Mouse (Mus musculus): ENCODE measurements at regions not wholly inside any gene's neighbourhood (a gene's known extent, or its start where the extent isn't known, plus 50 kb on each side); places are given as distances from the start of the nearest gene placed in this dataset.
A peak's percentile ranks its signal among the peaks of the same experiment; 100 is the strongest.

GRCm38 (mm10) chr13:110599666-110600065 lies 204.8 kb downstream of the Plk2 start:
- Histone ChIP-seq H3K9me3 (replicated peaks; ENCODE audit: control insufficient read depth, low read length) (no peaks in the 10 kb centered on the region), H3K4me2 (ENCODE audit: low read depth, low read length) (no peak overlapping the region), H3K9ac (ENCODE audit: low read depth, low read length) (no peak overlapping the region), H3K27me3 (ENCODE audit: control insufficient read depth, insufficient read depth, low read depth, low read length) (no peaks in the 10 kb centered on the region), H3K4me3 (ENCODE audit: low read depth, low read length) (no peak overlapping the region), H3K36me3 (ENCODE audit: control insufficient read depth, insufficient read depth) (no peaks in the 10 kb centered on the region), H3K4me1 (ENCODE audit: control insufficient read depth, low read depth, low read length) (no peaks in the 10 kb centered on the region), H3K27ac (ENCODE audit: low read length) (no peak overlapping the region)
- ATAC-seq (ENCODE audit: low read depth) = no peak
- WGBS (ENCODE audit: insufficient replicate concordance) = 72% methylated on average over 3 of the region's 3 CpGs

- Histone ChIP-seq H3K27me3 (ENCODE audit: control insufficient read depth, insufficient read depth, low read depth, low read length) (no peaks in the 10 kb centered on the region), H3K4me3 (ENCODE audit: low read depth, low read length) (no peak overlapping the region), H3K36me3 (ENCODE audit: control insufficient read depth, insufficient read depth) (no peaks in the 10 kb centered on the region), H3K9me3 (replicated peaks; ENCODE audit: control insufficient read depth, low read length) (no peaks in the 10 kb centered on the region), H3K27ac (ENCODE audit: low read length) (no peak overlapping the region), H3K4me1 (ENCODE audit: control insufficient read depth, low read depth, low read length) (no peaks in the 10 kb centered on the region), H3K4me2 (ENCODE audit: low read depth, low read length) (no peak overlapping the region), H3K9ac (ENCODE audit: low read depth, low read length) (no peak overlapping the region)
- WGBS (ENCODE audit: insufficient replicate concordance) = 69% methylated on average over 9 of the region's 9 CpGs
- ATAC-seq (ENCODE audit: low read depth) = no peak
Measured at GRCm38 (mm10) chr13:110600377-110600776, 205.5 kb downstream of the Plk2 start.

DNA sequence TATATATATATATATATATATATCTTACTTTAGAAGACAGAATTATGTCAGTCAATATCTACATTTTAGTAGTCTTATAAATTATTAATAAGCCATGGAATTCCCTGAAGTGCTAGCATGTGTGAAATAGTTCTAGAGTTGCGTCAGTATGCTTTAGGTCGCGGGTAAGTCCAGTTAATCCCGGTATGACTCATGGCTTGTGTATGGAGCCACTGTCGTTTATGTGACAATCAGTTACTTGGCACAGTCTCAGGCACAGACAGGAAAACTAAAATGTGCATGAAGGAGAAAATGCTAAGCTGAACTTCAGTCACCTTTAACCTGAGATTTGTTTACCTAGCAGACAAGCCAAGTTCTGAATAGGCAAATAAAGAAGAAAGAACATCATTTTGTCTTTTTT lies 206.5 kb downstream of the Plk2 start:
- ATAC-seq (ENCODE audit: low read depth) = no peak
- Histone ChIP-seq H3K4me2 (ENCODE audit: low read depth, low read length) (no peak overlapping the region), H3K9me3 (replicated peaks; ENCODE audit: control insufficient read depth, low read length) (no peaks in the 10 kb centered on the region), H3K36me3 (ENCODE audit: control insufficient read depth, insufficient read depth) (no peaks in the 10 kb centered on the region), H3K9ac (ENCODE audit: low read depth, low read length) (no peak overlapping the region), H3K4me3 (ENCODE audit: low read depth, low read length) (no peak overlapping the region), H3K4me1 (ENCODE audit: control insufficient read depth, low read depth, low read length) (no peaks in the 10 kb centered on the region), H3K27me3 (ENCODE audit: control insufficient read depth, insufficient read depth, low read depth, low read length) (no peaks in the 10 kb centered on the region), H3K27ac (ENCODE audit: low read length) (no peak overlapping the region)
- WGBS (ENCODE audit: insufficient replicate concordance) = 57% methylated on average over 5 of the region's 5 CpGs

- Histone ChIP-seq H3K27ac (ENCODE audit: low read length) (no peak overlapping the region), H3K4me3 (ENCODE audit: low read depth, low read length) (no peak overlapping the region), H3K4me2 (ENCODE audit: low read depth, low read length) (no peak overlapping the region), H3K9ac (ENCODE audit: low read depth, low read length) (no peak overlapping the region), H3K9me3 (replicated peaks; ENCODE audit: control insufficient read depth, low read length) (no peaks in the 10 kb centered on the region), H3K27me3 (ENCODE audit: control insufficient read depth, insufficient read depth, low read depth, low read length) (no peaks in the 10 kb centered on the region), H3K36me3 (ENCODE audit: control insufficient read depth, insufficient read depth) (no peaks in the 10 kb centered on the region), H3K4me1 (ENCODE audit: control insufficient read depth, low read depth, low read length) (no peaks in the 10 kb centered on the region)
- ATAC-seq (ENCODE audit: low read depth) = peak; percentile 35
- WGBS (ENCODE audit: insufficient replicate concordance) = 50% methylated on average over 6 of the region's 6 CpGs
Measured at GRCm38 (mm10) chr13:110601840-110602239, 207.0 kb downstream of the Plk2 start.

DNA sequence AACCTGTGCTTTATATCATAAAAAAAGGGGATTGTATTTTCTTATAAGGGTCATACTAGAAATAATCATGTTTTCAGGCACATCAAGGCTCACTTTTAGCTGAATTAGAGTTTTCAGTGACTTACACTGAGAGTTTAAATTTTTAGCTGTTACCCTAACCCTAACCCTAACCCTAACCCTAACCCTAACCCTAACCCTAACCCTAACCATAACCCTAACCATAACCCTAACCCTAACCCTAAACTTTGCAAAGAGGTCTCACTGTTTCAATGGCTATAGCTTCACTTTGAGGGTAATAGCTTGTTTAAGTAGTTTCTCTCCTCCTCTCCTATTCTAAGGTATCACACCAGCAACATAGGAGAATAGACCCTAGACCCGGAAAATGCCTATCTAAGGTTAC lies 208.0 kb downstream of the Plk2 start:
- Histone ChIP-seq H3K9ac (ENCODE audit: low read depth, low read length) (no peak overlapping the region), H3K4me1 (ENCODE audit: control insufficient read depth, low read depth, low read length) (no peaks in the 10 kb centered on the region), H3K36me3 (ENCODE audit: control insufficient read depth, insufficient read depth) (no peaks in the 10 kb centered on the region), H3K9me3 (replicated peaks; ENCODE audit: control insufficient read depth, low read length) (no peaks in the 10 kb centered on the region), H3K4me3 (ENCODE audit: low read depth, low read length) (no peak overlapping the region), H3K27ac (ENCODE audit: low read length) (no peak overlapping the region), H3K27me3 (ENCODE audit: control insufficient read depth, insufficient read depth, low read depth, low read length) (no peaks in the 10 kb centered on the region), H3K4me2 (ENCODE audit: low read depth, low read length) (no peak overlapping the region)
- WGBS (ENCODE audit: insufficient replicate concordance) = 81% methylated on average over 1 of the region's 1 CpGs
- ATAC-seq (ENCODE audit: low read depth) = no peak

- no peak for ATAC-seq (ENCODE audit: low read depth)
- Histone ChIP-seq H3K9ac (ENCODE audit: low read depth, low read length) (no peak overlapping the region), H3K9me3 (replicated peaks; ENCODE audit: control insufficient read depth, low read length) (no peaks in the 10 kb centered on the region), H3K4me3 (ENCODE audit: low read depth, low read length) (no peak overlapping the region), H3K36me3 (ENCODE audit: control insufficient read depth, insufficient read depth) (no peaks in the 10 kb centered on the region), H3K4me2 (ENCODE audit: low read depth, low read length) (no peak overlapping the region), H3K4me1 (ENCODE audit: control insufficient read depth, low read depth, low read length) (no peaks in the 10 kb centered on the region), H3K27me3 (ENCODE audit: control insufficient read depth, insufficient read depth, low read depth, low read length) (no peaks in the 10 kb centered on the region), H3K27ac (ENCODE audit: low read length) (no peak overlapping the region)
- 56% methylated on average over 6 of the region's 6 CpGs for WGBS (ENCODE audit: insufficient replicate concordance)
Measured at GRCm38 (mm10) chr13:110619010-110619409, 224.2 kb downstream of the Plk2 start.

- ATAC-seq (ENCODE audit: low read depth) = no peak
- no peak overlapping the region for H3K9ac ChIP-seq (ENCODE audit: low read depth, low read length)
- H3K27ac ChIP-seq (ENCODE audit: low read length) = no peak overlapping the region
- H3K4me2 ChIP-seq (ENCODE audit: low read depth, low read length) = no peak overlapping the region
- no peaks in the 10 kb centered on the region for H3K4me1 ChIP-seq (ENCODE audit: control insufficient read depth, low read depth, low read length)
- H3K4me3 ChIP-seq (ENCODE audit: low read depth, low read length) = no peak overlapping the region
- no peaks in the 10 kb centered on the region for H3K36me3 ChIP-seq (ENCODE audit: control insufficient read depth, insufficient read depth)
- WGBS (ENCODE audit: insufficient replicate concordance) = 61% methylated on average over 6 of the region's 6 CpGs
- no peaks in the 10 kb centered on the region for H3K9me3 ChIP-seq (replicated peaks; ENCODE audit: control insufficient read depth, low read length)
- H3K27me3 ChIP-seq (ENCODE audit: control insufficient read depth, insufficient read depth, low read depth, low read length) = no peaks in the 10 kb centered on the region
Measured at GRCm38 (mm10) chr13:110627136-110627535, 232.3 kb downstream of the Plk2 start.

GRCm38 (mm10) chr13:110627732-110628131 lies 232.9 kb downstream of the Plk2 start:
- Histone ChIP-seq H3K4me1 (ENCODE audit: control insufficient read depth, low read depth, low read length) (no peaks in the 10 kb centered on the region), H3K9ac (ENCODE audit: low read depth, low read length) (no peak overlapping the region), H3K36me3 (ENCODE audit: control insufficient read depth, insufficient read depth) (no peaks in the 10 kb centered on the region), H3K9me3 (replicated peaks; ENCODE audit: control insufficient read depth, low read length) (no peaks in the 10 kb centered on the region), H3K4me3 (ENCODE audit: low read depth, low read length) (no peak overlapping the region), H3K27me3 (ENCODE audit: control insufficient read depth, insufficient read depth, low read depth, low read length) (no peaks in the 10 kb centered on the region), H3K27ac (ENCODE audit: low read length) (no peak overlapping the region), H3K4me2 (ENCODE audit: low read depth, low read length) (no peak overlapping the region)
- 44% methylated on average over 9 of the region's 9 CpGs for WGBS (ENCODE audit: insufficient replicate concordance)
- ATAC-seq (ENCODE audit: low read depth) = no peak

DNA sequence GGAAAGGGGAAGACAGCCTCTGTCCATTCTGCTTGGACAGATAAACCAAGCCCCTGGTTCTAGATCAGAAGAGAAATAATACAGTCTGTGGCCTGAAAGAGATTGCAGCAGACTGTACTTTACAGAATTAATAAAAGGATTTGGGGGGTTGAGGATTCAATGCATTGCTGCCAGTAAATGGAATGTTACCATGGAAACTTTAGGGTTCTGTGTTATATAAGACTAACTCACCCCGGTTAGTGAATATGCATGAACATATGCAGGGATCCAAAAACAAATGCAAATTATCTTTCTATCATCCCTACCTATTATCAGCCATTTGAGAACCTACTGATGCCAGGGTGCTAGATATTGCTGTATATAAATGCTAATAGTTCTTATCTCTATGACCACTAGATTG lies 233.4 kb downstream of the Plk2 start:
- ATAC-seq (ENCODE audit: low read depth) = no peak
- no peak overlapping the region for H3K27ac ChIP-seq (ENCODE audit: low read length)
- no peaks in the 10 kb centered on the region for H3K27me3 ChIP-seq (ENCODE audit: control insufficient read depth, insufficient read depth, low read depth, low read length)
- no peak overlapping the region for H3K4me2 ChIP-seq (ENCODE audit: low read depth, low read length)
- no peaks in the 10 kb centered on the region for H3K4me1 ChIP-seq (ENCODE audit: control insufficient read depth, low read depth, low read length)
- no peaks in the 10 kb centered on the region for H3K36me3 ChIP-seq (ENCODE audit: control insufficient read depth, insufficient read depth)
- no peak overlapping the region for H3K4me3 ChIP-seq (ENCODE audit: low read depth, low read length)
- H3K9me3 ChIP-seq (replicated peaks; ENCODE audit: control insufficient read depth, low read length) = no peaks in the 10 kb centered on the region
- 81% methylated on average over 1 of the region's 1 CpGs for WGBS (ENCODE audit: insufficient replicate concordance)
- no peak overlapping the region for H3K9ac ChIP-seq (ENCODE audit: low read depth, low read length)
